Mouse (Mus musculus) ES-E14 (cell line): ENCODE measurements around the gene Rcbtb1. TPM values are rescaled to one million over a fixed set of nuclear protein-coding genes. Genes with fewer than 3 reads are reported as not detected.
"Not testable (repeated sequence)": the region's sequence is repeated elsewhere in the genome, so short reads cannot be mapped to it uniquely, and the experiment has no call there.

Source experiments
- DNase-seq: peaks from one replicate; pipeline ENCODE4 v3.0.0-alpha.2; 2013; ENCODE audit warnings: low read depth, low spot score
- H3K27ac ChIP-seq: 2 replicates; pipeline ENCODE4 v1.5.1; 2012; ENCODE audit warnings: low read depth, mild to moderate bottlenecking, low read length, moderate library complexity, mixed read lengths; ENCODE audit not compliant: poor library complexity, insufficient read depth, severe bottlenecking
- H3K36me3 ChIP-seq: 2 replicates; pipeline ENCODE4 v1.6.1; 2012; ENCODE audit warnings: mild to moderate bottlenecking, low read length, moderate library complexity, mixed read lengths; ENCODE audit not compliant: control insufficient read depth, poor library complexity, insufficient read depth, severe bottlenecking
- H3K4me1 ChIP-seq, 2 experiments: fragments of 150-350 bp in 1 of 2; sonication (generic) in 1 of 2; 2 replicates each; pipeline ENCODE4 v1.6.1; 2012; ENCODE audit warnings: low read length in 2 of 2, mild to moderate bottlenecking in 1 of 2, mixed read lengths in 1 of 2; ENCODE audit not compliant: control insufficient read depth in 2 of 2, insufficient read depth in 2 of 2, poor library complexity in 1 of 2
- H3K4me3 ChIP-seq, 2 experiments: fragments of 150-350 bp in 1 of 2; sonication (generic) in 1 of 2; 2 replicates each; pipeline ENCODE4 v1.5.1; 2012; ENCODE audit warnings: low read length in 2 of 2, low read depth in 1 of 2, mild to moderate bottlenecking in 1 of 2, mixed read lengths in 1 of 2; ENCODE audit not compliant: insufficient read depth in 1 of 2, poor library complexity in 1 of 2, severe bottlenecking in 1 of 2
- H3K9ac ChIP-seq: 2 replicates; pipeline ENCODE4 v1.6.1; 2012; ENCODE audit warnings: low read depth, mild to moderate bottlenecking, low read length, mixed read lengths; ENCODE audit not compliant: poor library complexity, insufficient read depth, severe bottlenecking
- H3K9me3 ChIP-seq: fragments of 150-350 bp; sonication (generic); 2 replicates; pipeline ENCODE4 v1.6.1; 2012; ENCODE audit warnings: low read depth, mild to moderate bottlenecking, low read length; ENCODE audit not compliant: control insufficient read depth, insufficient read depth
- CHD2 ChIP-seq: IDR thresholded peaks from 2 replicates; pipeline ENCODE4 v1.6.1; 2014; ENCODE audit warnings: mild to moderate bottlenecking, low read depth, low read length, inconsistent platforms
- HCFC1 ChIP-seq: IDR thresholded peaks from 2 replicates; pipeline ENCODE4 v1.6.1; 2012; ENCODE audit warnings: low read length, inconsistent platforms, borderline replicate concordance; ENCODE audit not compliant: insufficient read depth
- MAFK ChIP-seq: IDR thresholded peaks from 2 replicates; pipeline ENCODE4 v1.6.1; 2014; ENCODE audit warnings: mild to moderate bottlenecking, low read depth, low read length, inconsistent platforms; ENCODE audit not compliant: insufficient read depth
- ZC3H11A ChIP-seq: IDR thresholded peaks from 2 replicates; pipeline ENCODE4 v1.6.1; 2012; ENCODE audit warnings: low read depth, mild to moderate bottlenecking, inconsistent platforms, low read length, borderline replicate concordance
- ZNF384 ChIP-seq: IDR thresholded peaks from 2 replicates; pipeline ENCODE4 v1.6.1; 2012; ENCODE audit warnings: low read depth, low read length, inconsistent platforms
- in situ Hi-C, 2 experiments: fragments of 600-800 bp; cut with MboI; formaldehyde crosslinking; loops; one replicate each; pipeline ENCODE4 v1.15.1; 2025; ENCODE audit warnings: low sequenced_read_pairs in 2 of 2, inconsistent platforms in 1 of 2; ENCODE audit not compliant: unreplicated experiment in 2 of 2
- total RNA-seq: library from RNA; depleted of rRNA; stranded (reverse); fragments of 300-350 nt; gene quantifications from 2 replicates; pipeline ENCODE4 v1.2.3, GENCODE M21; 2012; rRNA removed

Rcbtb1 gene
- total RNA-seq, 1 experiment, result 18.5 TPM

- Histone ChIP-seq H3K4me1 (no peaks in the 10 kb centered on the region), H3K27ac (no peak within 1 kb of the TSS), H3K9me3 (no peaks in the 10 kb centered on the region), H3K4me3 (no peak within 1 kb of the TSS), H3K9ac (no peak within 1 kb of the TSS), H3K36me3 (no peaks in the 10 kb centered on the region)
- DNase-seq, result no peak
- no peak for TF ChIP-seq HCFC1
- no peak for TF ChIP-seq ZNF384
- TF ChIP-seq ZC3H11A, result no peak
- TF ChIP-seq CHD2, result no peak
- TF ChIP-seq MAFK, result no peak
- in situ Hi-C loops, result no loop called here
Observed at GRCm38 (mm10) chr14:59260056-59260455, 59.0 kb downstream of the Rcbtb1 start, which contains the start of gene Gm6904. TSS of gene Gm6904 (minus strand) at chr14:59260216.

GRCm38 (mm10) chr14:59274961-59275360 lies 74.0 kb downstream of the Rcbtb1 start:
- H3K9me3 ChIP-seq, H3K4me1 ChIP-seq, H3K9ac ChIP-seq, H3K4me3 ChIP-seq, DNase-seq, in situ Hi-C loops, H3K27ac ChIP-seq, H3K36me3 ChIP-seq: not testable (repeated sequence)

Other genes with a start within 250 kb of the Rcbtb1 start
- gene 1700129C05Rik, start 58.3 kb upstream of the Rcbtb1 start, total RNA-seq, result not detected in 2 replicates
- not detected in 2 replicates for gene Gm5142, start 22.5 kb upstream of the Rcbtb1 start, total RNA-seq
- not detected in 2 replicates for gene Gm6904, start 59.0 kb downstream of the Rcbtb1 start, total RNA-seq
- gene Phf11a, start 96.3 kb downstream of the Rcbtb1 start, total RNA-seq, result 0.69 and 0.76 TPM in 2 replicates
- gene Phf11b, start 140.1 kb downstream of the Rcbtb1 start, total RNA-seq, result 0.18 TPM in 1 of 2 replicates, not detected in the other
- 21.1 and 33.5 TPM in 2 replicates for gene Phf11d, start 164.3 kb downstream of the Rcbtb1 start, total RNA-seq
- 1.0 and 1.1 TPM in 2 replicates for gene Phf11c, start 194.2 kb downstream of the Rcbtb1 start, total RNA-seq
- 7.9 and 16.7 TPM in 2 replicates for gene Setdb2, start 239.7 kb downstream of the Rcbtb1 start, total RNA-seq
- gene Cab39l, start 239.8 kb downstream of the Rcbtb1 start, total RNA-seq, result 5.8 and 8.1 TPM in 2 replicates